Mouse (Mus musculus) spleen, adult 2 months (tissue): ENCODE data around the gene Nos1.

Experiments
- CTCF ChIP-seq: fragments of 200-500 bp; IDR thresholded peaks from 2 replicates; pipeline ENCODE4 v1.5.1; 2011; ENCODE audit warnings: mild to moderate bottlenecking, inconsistent platforms; ENCODE audit not compliant: insufficient read depth, insufficient read length, insufficient replicate concordance; ENCODE audit errors: extremely low read depth
- POLR2A ChIP-seq: fragments of 200-500 bp; IDR thresholded peaks from 2 replicates; pipeline ENCODE4 v1.6.1; 2011; ENCODE audit warnings: low read depth, low read length, inconsistent platforms

- TF ChIP-seq CTCF (no peak), POLR2A (no peak)
Observed at GRCm38 (mm10) chr5:117996581-117996980, 215.7 kb downstream of the Nos1 start.
